Mouse (Mus musculus): Measurements from ENCODE around the gene Gpr174.

GRCm38 (mm10) chrX:107277606-107278005 is 21.9 kb downstream of the Gpr174 start:
- no peak for TF ChIP-seq EP300 (IDR thresholded peaks at IDR 0.05; ENCODE audit: insufficient read depth, low read depth, low read length)
- TF ChIP-seq CTCF (IDR thresholded peaks at IDR 0.05; ENCODE audit: low read depth, low read length), result no peak
